Mouse (Mus musculus) embryonic fibroblast, embryonic 13.5 days (primary cell): ENCODE data around the gene Tsacc.

Experiments used
- CTCF ChIP-seq: IDR thresholded peaks from 2 replicates; pipeline ENCODE4 v1.5.1; 2011; ENCODE audit warnings: mild to moderate bottlenecking, control low read depth, low read length, moderate library complexity, borderline replicate concordance; ENCODE audit not compliant: insufficient read depth
- POLR2A ChIP-seq: IDR thresholded peaks from 2 replicates; pipeline ENCODE4 v1.6.1; 2011; ENCODE audit warnings: low read depth, mild to moderate bottlenecking, control low read depth, low read length, moderate library complexity

GRCm38 (mm10) chr3:88299172-88299571, 2.4 kb upstream of the Tsacc start:
- TF ChIP-seq CTCF (no peak), POLR2A (no peak)
